In the genomic region with DNA sequence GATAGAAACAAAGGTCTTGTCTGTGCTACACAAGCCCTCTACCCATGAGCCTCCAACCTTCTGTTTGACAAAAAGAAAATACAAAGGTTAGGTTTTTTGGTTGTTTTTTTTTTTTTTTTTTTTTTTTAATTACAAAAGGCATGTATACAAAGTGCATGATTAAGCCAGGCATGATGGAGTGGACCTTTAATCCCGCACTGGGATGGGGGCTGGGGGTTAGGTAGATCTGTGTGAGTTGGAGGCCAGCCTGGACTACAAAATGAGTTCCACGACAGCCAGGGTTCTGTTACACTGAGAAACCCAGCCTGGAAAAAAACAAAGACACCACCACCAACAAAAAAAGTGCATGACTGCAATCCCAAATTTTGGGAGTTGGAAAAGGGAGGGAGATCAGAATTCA, we compare ENCODE assay signal across 8 mouse cellular contexts. TPM values are rescaled to one million over a fixed set of nuclear protein-coding genes. Genes with fewer than 3 reads are reported as not detected.
A peak's percentile ranks its signal among the peaks of the same experiment; 100 is the strongest.
DNase-seq lines count a peak whose midpoint lies in the region; ATAC-seq and TF ChIP-seq lines count a peak whose summit lies in the region.

No protein-coding gene starts in this region.

- DNase-seq in forebrain, embryonic 10.5 days (ENCODE audit: extremely low spot score, low spot score) = no peak
- no peak for DNase-seq in forebrain, postnatal 0 days
- DNase-seq in lung, postnatal 10 days = no peak
- no peak for DNase-seq in adrenal gland, postnatal 14 days
- DNase-seq in right cerebral cortex, postnatal 14 days = no peak

- peaks cover 26% of the 10 kb centered on the region for H3K36me3 ChIP-seq in forebrain, embryonic 10.5 days (replicated peaks)
- H3K36me3 ChIP-seq in forebrain, postnatal 0 days (ENCODE audit: insufficient read depth) = no peaks in the 10 kb centered on the region
- 0 out of 2 replicates have a peak, but pooled peaks cover 3% of the 10 kb centered on the region for H3K36me3 ChIP-seq in lung, embryonic 15.5 days
- no peaks in the 10 kb centered on the region for H3K36me3 ChIP-seq in intestine, postnatal 0 days (ENCODE audit: control insufficient read depth, insufficient read depth)
- no peaks in the 10 kb centered on the region for H3K36me3 ChIP-seq in neural tube, embryonic 15.5 days

- no peaks in the 10 kb centered on the region for H3K27me3 ChIP-seq in forebrain, embryonic 10.5 days (ENCODE audit: poor library complexity, severe bottlenecking)
- H3K27me3 ChIP-seq in forebrain, postnatal 0 days (ENCODE audit: insufficient read depth, low read length) = no peaks in the 10 kb centered on the region
- H3K27me3 ChIP-seq in lung, embryonic 15.5 days = no peaks in the 10 kb centered on the region
- H3K27me3 ChIP-seq in intestine, postnatal 0 days (replicated peaks; ENCODE audit: control insufficient read depth, insufficient read depth, low read length) = no peaks in the 10 kb centered on the region
- no peaks in the 10 kb centered on the region for H3K27me3 ChIP-seq in neural tube, embryonic 15.5 days (replicated peaks)

- no peak overlapping the region for H3K9ac ChIP-seq in forebrain, postnatal 0 days
- H3K9ac ChIP-seq in lung, embryonic 15.5 days = peak overlapping the region; percentile 51
- H3K9ac ChIP-seq in intestine, postnatal 0 days (ENCODE audit: low read depth, low read length) = no peak overlapping the region
- H3K9ac ChIP-seq in neural tube, embryonic 15.5 days (replicated peaks) = no peak overlapping the region

- no peak overlapping the region for H3K4me2 ChIP-seq in forebrain, postnatal 0 days (ENCODE audit: low read depth)
- peak overlapping the region; percentile 63 for H3K4me2 ChIP-seq in lung, embryonic 15.5 days
- H3K4me2 ChIP-seq in intestine, postnatal 0 days (replicated peaks; ENCODE audit: low read depth) = peak overlapping the region; percentile 75; the same call in 1 of the 2 replicates
- H3K4me2 ChIP-seq in neural tube, embryonic 15.5 days = peak overlapping the region; percentile 91

- H3K4me3 ChIP-seq in forebrain, embryonic 10.5 days = peak overlapping the region; percentile 96; the same call in 1 of the 2 replicates
- H3K4me3 ChIP-seq in forebrain, postnatal 0 days (ENCODE audit: low read depth, low read length) = no peak overlapping the region
- H3K4me3 ChIP-seq in lung, embryonic 15.5 days = no peak overlapping the region
- H3K4me3 ChIP-seq in intestine, postnatal 0 days (ENCODE audit: low read depth, low read length) = no peak overlapping the region
- peak overlapping the region; percentile 58; the same call in 1 of the 2 replicates for H3K4me3 ChIP-seq in neural tube, embryonic 15.5 days (replicated peaks)

- no peaks in the 10 kb centered on the region for H3K9me3 ChIP-seq in forebrain, embryonic 10.5 days
- no peaks in the 10 kb centered on the region for H3K9me3 ChIP-seq in forebrain, postnatal 0 days (ENCODE audit: low read length)
- no peaks in the 10 kb centered on the region for H3K9me3 ChIP-seq in lung, embryonic 15.5 days
- no peaks in the 10 kb centered on the region for H3K9me3 ChIP-seq in intestine, postnatal 0 days (ENCODE audit: control insufficient read depth)
- H3K9me3 ChIP-seq in neural tube, embryonic 15.5 days (replicated peaks) = no peaks in the 10 kb centered on the region

- no peak for TF ChIP-seq CTCF in forebrain, postnatal 0 days (IDR thresholded peaks at IDR 0.05; ENCODE audit: low read depth)
- TF ChIP-seq CTCF in intestine, postnatal 0 days (IDR thresholded peaks at IDR 0.05; ENCODE audit: low read depth) = no peak

- peaks cover 48% of the 10 kb centered on the region for H3K4me1 ChIP-seq in forebrain, embryonic 10.5 days
- peaks cover 8% of the 10 kb centered on the region; the same call in 1 of the 2 replicates for H3K4me1 ChIP-seq in forebrain, postnatal 0 days (ENCODE audit: insufficient read depth)
- H3K4me1 ChIP-seq in lung, embryonic 15.5 days = peaks cover 11% of the 10 kb centered on the region
- 0 out of 2 replicates have a peak, but pooled peaks cover 5% of the 10 kb centered on the region for H3K4me1 ChIP-seq in intestine, postnatal 0 days (replicated peaks; ENCODE audit: control insufficient read depth, insufficient read depth, low read length)
- peaks cover 32% of the 10 kb centered on the region for H3K4me1 ChIP-seq in neural tube, embryonic 15.5 days

- 84% methylated on average over 2 of the region's 2 CpGs for WGBS in forebrain, embryonic 10.5 days
- WGBS in forebrain, postnatal 0 days = 86% methylated on average over 2 of the region's 2 CpGs
- 89% methylated on average over 2 of the region's 2 CpGs for WGBS in lung, embryonic 15.5 days
- WGBS in intestine, postnatal 0 days = 93% methylated on average over 2 of the region's 2 CpGs
- WGBS in neural tube, embryonic 15.5 days = 90% methylated on average over 2 of the region's 2 CpGs

- no peak for ATAC-seq in forebrain, postnatal 0 days
- ATAC-seq in lung, embryonic 15.5 days (ENCODE audit: borderline replicate concordance, extremely low read depth, low FRiP score, low TSS enrichment) = no peak
- ATAC-seq in intestine, postnatal 0 days = no peak
- no peak for ATAC-seq in neural tube, embryonic 15.5 days (ENCODE audit: low FRiP score)

- peak overlapping the region; percentile 99 for H3K27ac ChIP-seq in forebrain, embryonic 10.5 days
- no peak overlapping the region for H3K27ac ChIP-seq in forebrain, postnatal 0 days (ENCODE audit: low read depth, low read length)
- H3K27ac ChIP-seq in lung, embryonic 15.5 days = peak overlapping the region; percentile 86; the same call in 1 of the 2 replicates
- H3K27ac ChIP-seq in intestine, postnatal 0 days (ENCODE audit: low read depth, low read length) = no peak overlapping the region
- peak overlapping the region; percentile 96 for H3K27ac ChIP-seq in neural tube, embryonic 15.5 days (replicated peaks)

RNA-seq across cellular contexts. Expression of gene Stip1, which starts 1.4 kb away (rescaled TPM):
- polyA plus RNA-seq in forebrain, embryonic 10.5 days (2016; fragmentation: Nextera tagmentation; extraction: Ambion mirVana) = 456 and 486 TPM in 2 replicates
- total RNA-seq in forebrain, postnatal 0 days (2014; rRNA removed) = 124 and 133 TPM in 2 replicates
- polyA plus RNA-seq in forebrain, postnatal 0 days (2015; fragmentation: Nextera tagmentation; extraction: Ambion mirVana) = 146 and 156 TPM in 2 replicates
- polyA plus RNA-seq in lung, embryonic 15.5 days (2015; fragmentation: Nextera tagmentation; extraction: Ambion mirVana) = 244 and 249 TPM in 2 replicates
- polyA plus RNA-seq in intestine, postnatal 0 days (2015; fragmentation: Nextera tagmentation; extraction: Ambion mirVana) = 46.2 and 47.8 TPM in 2 replicates
- polyA plus RNA-seq in neural tube, embryonic 15.5 days (2015; fragmentation: Nextera tagmentation; extraction: Ambion mirVana) = 210 and 232 TPM in 2 replicates
- 132 and 155 TPM in 2 replicates for total RNA-seq in adrenal gland, postnatal 14 days (2021)

RNA-seq across cellular contexts. Expression of gene Macrod1, which starts 15.4 kb away (rescaled TPM):
- 3.7 and 3.9 TPM in 2 replicates for polyA plus RNA-seq in forebrain, embryonic 10.5 days (2016; fragmentation: Nextera tagmentation; extraction: Ambion mirVana)
- 8.1 and 9.4 TPM in 2 replicates for total RNA-seq in forebrain, postnatal 0 days (2014; rRNA removed)
- polyA plus RNA-seq in forebrain, postnatal 0 days (2015; fragmentation: Nextera tagmentation; extraction: Ambion mirVana) = 8.0 and 8.5 TPM in 2 replicates
- polyA plus RNA-seq in lung, embryonic 15.5 days (2015; fragmentation: Nextera tagmentation; extraction: Ambion mirVana) = 14.2 and 14.3 TPM in 2 replicates
- polyA plus RNA-seq in intestine, postnatal 0 days (2015; fragmentation: Nextera tagmentation; extraction: Ambion mirVana) = 14.4 and 15.1 TPM in 2 replicates
- polyA plus RNA-seq in neural tube, embryonic 15.5 days (2015; fragmentation: Nextera tagmentation; extraction: Ambion mirVana) = 7.2 and 7.7 TPM in 2 replicates
- 118 and 138 TPM in 2 replicates for total RNA-seq in adrenal gland, postnatal 14 days (2021)

RNA-seq across cellular contexts. Expression of gene Fermt3, which starts 21.9 kb away (rescaled TPM):
- 8.8 TPM in 2 replicates for polyA plus RNA-seq in forebrain, embryonic 10.5 days (2016; fragmentation: Nextera tagmentation; extraction: Ambion mirVana)
- 4.4 and 6.0 TPM in 2 replicates for total RNA-seq in forebrain, postnatal 0 days (2014; rRNA removed)
- 2.6 and 3.6 TPM in 2 replicates for polyA plus RNA-seq in forebrain, postnatal 0 days (2015; fragmentation: Nextera tagmentation; extraction: Ambion mirVana)
- 9.5 and 13.5 TPM in 2 replicates for polyA plus RNA-seq in lung, embryonic 15.5 days (2015; fragmentation: Nextera tagmentation; extraction: Ambion mirVana)
- polyA plus RNA-seq in intestine, postnatal 0 days (2015; fragmentation: Nextera tagmentation; extraction: Ambion mirVana) = 8.9 and 9.3 TPM in 2 replicates
- polyA plus RNA-seq in neural tube, embryonic 15.5 days (2015; fragmentation: Nextera tagmentation; extraction: Ambion mirVana) = 4.6 and 19.6 TPM in 2 replicates
- 6.4 and 14.2 TPM in 2 replicates for total RNA-seq in adrenal gland, postnatal 14 days (2021)

RNA-seq across cellular contexts. Expression of gene Trpt1, which starts 45.2 kb away (rescaled TPM):
- polyA plus RNA-seq in forebrain, embryonic 10.5 days (2016; fragmentation: Nextera tagmentation; extraction: Ambion mirVana) = 10.0 and 10.4 TPM in 2 replicates
- total RNA-seq in forebrain, postnatal 0 days (2014; rRNA removed) = 16.2 and 16.3 TPM in 2 replicates
- polyA plus RNA-seq in forebrain, postnatal 0 days (2015; fragmentation: Nextera tagmentation; extraction: Ambion mirVana) = 18.2 and 18.7 TPM in 2 replicates
- 9.7 and 11.2 TPM in 2 replicates for polyA plus RNA-seq in lung, embryonic 15.5 days (2015; fragmentation: Nextera tagmentation; extraction: Ambion mirVana)
- 7.6 and 10.2 TPM in 2 replicates for polyA plus RNA-seq in intestine, postnatal 0 days (2015; fragmentation: Nextera tagmentation; extraction: Ambion mirVana)
- polyA plus RNA-seq in neural tube, embryonic 15.5 days (2015; fragmentation: Nextera tagmentation; extraction: Ambion mirVana) = 16.5 and 22.1 TPM in 2 replicates
- total RNA-seq in adrenal gland, postnatal 14 days (2021) = 15.0 and 15.1 TPM in 2 replicates

RNA-seq across cellular contexts. Expression of gene Nudt22, which starts 45.3 kb away (rescaled TPM):
- 18.4 TPM in 2 replicates for polyA plus RNA-seq in forebrain, embryonic 10.5 days (2016; fragmentation: Nextera tagmentation; extraction: Ambion mirVana)
- 7.9 and 9.5 TPM in 2 replicates for total RNA-seq in forebrain, postnatal 0 days (2014; rRNA removed)
- 14.3 and 15.3 TPM in 2 replicates for polyA plus RNA-seq in forebrain, postnatal 0 days (2015; fragmentation: Nextera tagmentation; extraction: Ambion mirVana)
- polyA plus RNA-seq in lung, embryonic 15.5 days (2015; fragmentation: Nextera tagmentation; extraction: Ambion mirVana) = 23.6 and 24.0 TPM in 2 replicates
- 50.4 and 51.9 TPM in 2 replicates for polyA plus RNA-seq in intestine, postnatal 0 days (2015; fragmentation: Nextera tagmentation; extraction: Ambion mirVana)
- polyA plus RNA-seq in neural tube, embryonic 15.5 days (2015; fragmentation: Nextera tagmentation; extraction: Ambion mirVana) = 24.8 and 25.9 TPM in 2 replicates
- total RNA-seq in adrenal gland, postnatal 14 days (2021) = 24.5 and 37.4 TPM in 2 replicates

Comparison
In these comparisons a context has a peak if more than half of its experiments do, and no peak if none do; other contexts are left out.
1. H3K27ac ChIP-seq: peak in forebrain, embryonic 10.5 days (single experiment), lung, embryonic 15.5 days (single experiment) and neural tube, embryonic 15.5 days (single experiment); none in forebrain, postnatal 0 days (single experiment) and intestine, postnatal 0 days (single experiment).
2. H3K4me3 ChIP-seq: peak in forebrain, embryonic 10.5 days (single experiment) and neural tube, embryonic 15.5 days (single experiment); none in forebrain, postnatal 0 days (single experiment), lung, embryonic 15.5 days (single experiment) and intestine, postnatal 0 days (single experiment).